Mouse (Mus musculus) cerebellum, adult 2 months (tissue): ENCODE measurements around the gene Glrx2. TPM values are rescaled to one million over a fixed set of nuclear protein-coding genes. Genes with fewer than 3 reads are reported as not detected.

Experiments used
- DNase-seq, 2 experiments: peaks; one replicate each; pipeline ENCODE4 v3.0.0; 2021
- H3K27ac ChIP-seq: fragments of 200-500 bp; 2 replicates; pipeline ENCODE4 v1.5.1; 2012; ENCODE audit warnings: low read length, control low read depth, inconsistent platforms; ENCODE audit not compliant: insufficient read depth
- H3K27me3 ChIP-seq: fragments of 200-500 bp; 2 replicates; pipeline ENCODE4 v1.6.1; 2012; ENCODE audit warnings: inconsistent platforms, mild to moderate bottlenecking, low read length, moderate library complexity; ENCODE audit not compliant: control insufficient read depth, insufficient read depth
- H3K4me1 ChIP-seq: fragments of 200-500 bp; 2 replicates; pipeline ENCODE4 v1.6.1; 2011; ENCODE audit warnings: low read length; ENCODE audit not compliant: control insufficient read depth, insufficient read depth
- H3K4me3 ChIP-seq: fragments of 200-500 bp; replicated peaks from 2 replicates; pipeline ENCODE3; 2011; ENCODE audit warnings: mild to moderate bottlenecking, low read depth, low read length, control low read depth; ENCODE audit not compliant: insufficient read depth
- CTCF ChIP-seq: fragments of 200-500 bp; IDR thresholded peaks from 2 replicates; pipeline ENCODE4 v1.5.1; 2011; ENCODE audit warnings: low read depth, mild to moderate bottlenecking, control low read depth, low read length, moderate library complexity, borderline replicate concordance; ENCODE audit not compliant: insufficient read depth
- POLR2A ChIP-seq: fragments of 200-500 bp; IDR thresholded peaks from 2 replicates; pipeline ENCODE4 v1.6.1; 2011; ENCODE audit warnings: low read length, control low read depth, borderline replicate concordance; ENCODE audit not compliant: insufficient read depth
- WGBS: fragments of 180-500 bp; shearing (Covaris S2); methylation state at CpG from one replicate; pipeline ENCODE4 v1.1.7; 2018; 5-methylcytosine and 5-hydroxymethylcytosine counted together
- polyA plus RNA-seq: library from polyadenylated mRNA; depleted of rRNA; stranded (reverse); fragments of >200 nt; gene quantifications from 2 replicates; pipeline ENCODE4 v1.2.3, GENCODE M21; 2012

Gene Glrx2
- polyA plus RNA-seq, 1 experiment, result 81.6 TPM

- DNase-seq, result no peak
- H3K4me3 ChIP-seq, result no peak overlapping the region
- no peak for TF ChIP-seq CTCF
- no peak for TF ChIP-seq POLR2A
- no peak overlapping the region for H3K27ac ChIP-seq
- 93% methylated on average over 4 of the region's 4 CpGs for WGBS
- H3K4me1 ChIP-seq, result 0 out of 2 replicates have a peak, but pooled peaks cover 2% of the 10 kb centered on the region
- no peaks in the 10 kb centered on the region for H3K27me3 ChIP-seq
Observed at GRCm38 (mm10) chr1:143765801-143766200, 49.7 kb downstream of the Glrx2 start.

- TF ChIP-seq CTCF (no peak), POLR2A (no peak)
- 92% methylated on average over 6 of the region's 6 CpGs for WGBS
- no peak for DNase-seq
Observed at GRCm38 (mm10) chr1:143766238-143766637, 50.1 kb downstream of the Glrx2 start.

GRCm38 (mm10) chr1:143770444-143771109 is 54.4 kb downstream of the Glrx2 start:
- H3K27ac ChIP-seq, result no peak overlapping the region
- TF ChIP-seq CTCF (no peak), POLR2A (no peak)
- peaks cover 9% of the 10 kb centered on the region; the same call in 1 of the 2 replicates for H3K4me1 ChIP-seq
- no peak overlapping the region for H3K4me3 ChIP-seq
- 50% methylated on average over 20 of the region's 20 CpGs for WGBS
- peak in 1 of 2 experiments; percentile 12 for DNase-seq
- no peaks in the 10 kb centered on the region for H3K27me3 ChIP-seq

More at GRCm38 (mm10) chr1:143766238-143766637, 50.1 kb downstream of the Glrx2 start:
- Histone ChIP-seq H3K27ac (no peak overlapping the region), H3K4me1 (0 out of 2 replicates have a peak, but pooled peaks cover 2% of the 10 kb centered on the region), H3K4me3 (no peak overlapping the region), H3K27me3 (no peaks in the 10 kb centered on the region)

- Histone ChIP-seq H3K27ac (no peak overlapping the region), H3K4me3 (no peak overlapping the region), H3K27me3 (no peaks in the 10 kb centered on the region), H3K4me1 (peaks cover 11% of the 10 kb centered on the region; the same call in 1 of the 2 replicates)
- DNase-seq, result no peak
- TF ChIP-seq POLR2A (no peak), CTCF (no peak)
- WGBS, result 69% methylated on average over 7 of the region's 7 CpGs
Observed at GRCm38 (mm10) chr1:143773082-143773481, 56.9 kb downstream of the Glrx2 start.

- TF ChIP-seq CTCF (no peak), POLR2A (no peak)
- DNase-seq, result no peak
- Histone ChIP-seq H3K27me3 (no peaks in the 10 kb centered on the region), H3K27ac (no peak overlapping the region), H3K4me1 (peaks cover 11% of the 10 kb centered on the region; the same call in 1 of the 2 replicates), H3K4me3 (no peak overlapping the region)
- WGBS, result 59% methylated on average over 6 of the region's 6 CpGs
Observed at GRCm38 (mm10) chr1:143773909-143774308, 57.8 kb downstream of the Glrx2 start.

- TF ChIP-seq CTCF, result peak; percentile 77
- peak; percentile 63 for TF ChIP-seq POLR2A
- under 1% methylated on average over 84 of the region's 84 CpGs for WGBS
- peak; percentile 98 to 99 for DNase-seq
Observed at GRCm38 (mm10) chr1:143776446-143777411, 60.6 kb downstream of the Glrx2 start, which contains the start of the genes Trove2 and Uchl5. Trove2 (minus strand) TSS chr1:143777068. Uchl5 (plus strand) TSS chr1:143777272.

GRCm38 (mm10) chr1:143777558-143778218 is 61.5 kb downstream of the Glrx2 start:
- no peak for DNase-seq
- under 1% methylated on average over 39 of the region's 39 CpGs for WGBS
- peak overlapping the region; percentile 42; the same call in 1 of the 2 replicates for H3K27ac ChIP-seq

More at GRCm38 (mm10) chr1:143776446-143777411, 60.6 kb downstream of the Glrx2 start, which contains the start of the genes Trove2 and Uchl5:
- Histone ChIP-seq H3K4me1 (peaks cover 9% of the 10 kb centered on the region; the same call in 1 of the 2 replicates), H3K27me3 (no peaks in the 10 kb centered on the region), H3K4me3 (peak within 1 kb of the TSS; percentile 93), H3K27ac (peak within 1 kb of the TSS; percentile 55)

More at GRCm38 (mm10) chr1:143777558-143778218, 61.5 kb downstream of the Glrx2 start:
- Histone ChIP-seq H3K4me3 (peak overlapping the region; percentile 85), H3K27me3 (no peaks in the 10 kb centered on the region), H3K4me1 (peaks cover 9% of the 10 kb centered on the region; the same call in 1 of the 2 replicates)
- no peak for TF ChIP-seq POLR2A
